Mouse (Mus musculus) neural tube, embryonic 11.5 days (tissue): Measurements from ENCODE around the gene Deaf1. TPM values are rescaled to one million over a fixed set of nuclear protein-coding genes. Genes with fewer than 3 reads are reported as not detected.
A peak's percentile ranks its signal among the peaks of the same experiment; 100 is the strongest.

Experiments used
- ATAC-seq: fragments of 200-750 bp; cut with Nextera tagmentation; 2 replicates; pipeline ENCODE4 v1.8.0; 2017; ENCODE audit warnings: moderate number of reproducible peaks, mild to moderate bottlenecking, moderate TSS enrichment, moderate library complexity; ENCODE audit not compliant: insufficient read depth, low FRiP score, low TSS enrichment
- DNase-seq: peaks from one replicate; pipeline ENCODE4 v3.0.0-alpha.2; 2015; ENCODE audit warnings: low spot score
- H3K27ac ChIP-seq: fragments of 300-500 bp; sonication (generic); 2 replicates; pipeline ENCODE4 v1.5.1; 2014; ENCODE audit warnings: low read depth, mild to moderate bottlenecking, low read length
- H3K27me3 ChIP-seq: fragments of 300-500 bp; sonication (generic); 2 replicates; pipeline ENCODE4 v1.6.1; 2014; ENCODE audit warnings: mild to moderate bottlenecking, low read length, mixed read lengths; ENCODE audit not compliant: control insufficient read depth, insufficient read depth
- H3K36me3 ChIP-seq: fragments of 300-500 bp; sonication (generic); 2 replicates; pipeline ENCODE4 v1.6.1; 2014; ENCODE audit warnings: mild to moderate bottlenecking, low read length, moderate library complexity, mixed read lengths; ENCODE audit not compliant: control insufficient read depth, insufficient read depth
- H3K4me1 ChIP-seq: fragments of 300-500 bp; sonication (generic); 2 replicates; pipeline ENCODE4 v1.6.1; 2014; ENCODE audit warnings: low read length, mixed read lengths; ENCODE audit not compliant: control insufficient read depth, insufficient read depth
- H3K4me2 ChIP-seq: fragments of 300-500 bp; sonication (generic); 2 replicates; pipeline ENCODE4 v1.6.1; 2014; ENCODE audit warnings: low read depth, mild to moderate bottlenecking, moderate library complexity
- H3K4me3 ChIP-seq: fragments of 300-500 bp; sonication (generic); 2 replicates; pipeline ENCODE4 v1.5.1; 2014; ENCODE audit warnings: low read depth, low read length
- H3K9ac ChIP-seq: fragments of 300-500 bp; sonication (generic); 2 replicates; pipeline ENCODE4 v1.6.1; 2014; ENCODE audit warnings: mild to moderate bottlenecking, low read length
- H3K9me3 ChIP-seq: fragments of 300-500 bp; sonication (generic); 2 replicates; pipeline ENCODE4 v1.6.1; 2016; ENCODE audit warnings: low read length; ENCODE audit not compliant: control insufficient read depth
- WGBS: fragments of 180-500 bp; shearing (Covaris S2); extraction: QIAGEN DNeasy Blood & Tissue Kit; methylation state at CpG from one replicate; pipeline ENCODE4 v1.1.7; 2014; 5-methylcytosine and 5-hydroxymethylcytosine counted together
- polyA plus RNA-seq: library from polyadenylated mRNA; unstranded; fragments of >200 nt; fragmentation: Nextera tagmentation; extraction: Ambion mirVana; gene quantifications from 2 replicates; pipeline ENCODE4 v1.2.1, GENCODE M21; 2014

The Deaf1 gene
- polyA plus RNA-seq, 1 experiment from 2014 or later: 90.1 TPM

DNA sequence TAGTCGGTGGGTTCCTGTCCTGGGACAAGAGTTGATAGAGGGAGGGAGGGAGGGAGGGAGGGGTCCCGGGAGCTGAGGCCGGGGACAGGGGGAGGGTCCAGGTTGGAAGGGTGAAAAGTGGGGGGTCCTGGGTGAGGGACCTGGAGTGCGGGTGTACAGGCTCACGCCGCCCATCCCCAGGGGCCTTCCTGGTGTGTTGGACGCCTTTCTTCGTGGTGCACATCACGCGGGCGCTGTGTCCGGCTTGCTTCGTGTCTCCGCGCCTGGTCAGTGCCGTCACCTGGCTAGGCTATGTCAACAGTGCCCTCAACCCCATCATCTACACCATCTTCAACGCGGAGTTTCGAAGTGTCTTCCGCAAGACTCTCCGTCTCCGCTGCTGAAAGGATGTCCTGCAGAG is 33.0 kb downstream of the Deaf1 start:
- ATAC-seq: no peak
- H3K4me2 ChIP-seq: peak overlapping the region; percentile 57
- H3K27ac ChIP-seq: no peak overlapping the region
- peaks cover 15% of the 10 kb centered on the region for H3K4me1 ChIP-seq
- H3K36me3 ChIP-seq: peaks cover 2% of the 10 kb centered on the region; the same call in 1 of the 2 replicates
- H3K9me3 ChIP-seq: no peaks in the 10 kb centered on the region
- no peak overlapping the region for H3K9ac ChIP-seq
- WGBS: 8% methylated on average over 20 of the region's 22 CpGs
- H3K4me3 ChIP-seq: peak overlapping the region; percentile 33
- no peak for DNase-seq
- peaks cover 57% of the 10 kb centered on the region for H3K27me3 ChIP-seq

DNA sequence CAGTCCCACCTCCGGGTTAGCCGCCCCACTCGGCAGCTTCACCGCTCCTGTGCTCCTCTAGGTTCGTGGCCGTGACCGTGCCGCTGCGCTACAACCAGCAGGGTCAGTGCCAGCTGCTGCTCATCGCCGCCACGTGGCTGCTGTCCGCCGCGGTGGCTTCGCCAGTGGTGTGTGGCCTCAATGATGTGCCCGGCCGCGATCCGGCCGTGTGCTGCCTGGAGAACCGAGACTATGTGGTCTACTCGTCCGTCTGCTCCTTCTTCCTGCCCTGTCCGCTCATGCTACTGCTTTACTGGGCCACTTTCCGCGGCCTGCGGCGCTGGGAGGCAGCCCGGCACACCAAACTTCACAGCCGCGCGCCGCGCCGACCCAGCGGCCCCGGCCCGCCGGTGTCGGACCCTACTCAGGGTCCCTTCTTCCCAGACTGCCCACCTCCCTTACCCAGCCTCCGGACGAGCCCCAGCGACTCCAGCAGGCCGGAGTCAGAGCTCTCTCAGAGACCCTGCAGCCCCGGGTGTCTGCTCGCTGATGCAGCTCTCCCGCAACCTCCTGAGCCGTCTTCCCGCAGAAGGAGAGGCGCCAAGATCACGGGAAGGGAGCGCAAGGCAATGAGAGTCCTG is 33.5 kb downstream of the Deaf1 start:
- peak overlapping the region; percentile 26 for H3K9ac ChIP-seq
- H3K4me1 ChIP-seq: peaks cover 15% of the 10 kb centered on the region
- DNase-seq: peak; percentile 66
- no peak overlapping the region for H3K27ac ChIP-seq
- 1% methylated on average over 52 of the region's 53 CpGs for WGBS
- no peaks in the 10 kb centered on the region for H3K9me3 ChIP-seq
- no peaks in the 10 kb centered on the region for H3K36me3 ChIP-seq
- H3K4me3 ChIP-seq: peak overlapping the region; percentile 33
- H3K4me2 ChIP-seq: peak overlapping the region; percentile 57
- peaks cover 57% of the 10 kb centered on the region for H3K27me3 ChIP-seq
- ATAC-seq: peak; percentile 35; the same call in 1 of the 2 replicates

- Histone ChIP-seq H3K27me3 (peaks cover 57% of the 10 kb centered on the region), H3K27ac (no peak overlapping the region), H3K4me2 (peak overlapping the region; percentile 77), H3K9ac (no peak overlapping the region; the same call in 1 of the 2 replicates), H3K4me1 (peaks cover 15% of the 10 kb centered on the region), H3K9me3 (no peaks in the 10 kb centered on the region), H3K4me3 (peak overlapping the region; percentile 49; the same call in 1 of the 2 replicates), H3K36me3 (no peaks in the 10 kb centered on the region)
- DNase-seq (peak; percentile 18), ATAC-seq (no peak)
- WGBS: 31% methylated on average over 15 of the region's 15 CpGs
Observed at GRCm38 (mm10) chr7:141292583-141293388, 34.7 kb downstream of the Deaf1 start.

- no peak for ATAC-seq
Observed at GRCm38 (mm10) chr7:141291921-141292582, 35.4 kb downstream of the Deaf1 start, which contains the start of gene Drd4. TSS of gene Drd4 (plus strand) at chr7:141292006.

DNA sequence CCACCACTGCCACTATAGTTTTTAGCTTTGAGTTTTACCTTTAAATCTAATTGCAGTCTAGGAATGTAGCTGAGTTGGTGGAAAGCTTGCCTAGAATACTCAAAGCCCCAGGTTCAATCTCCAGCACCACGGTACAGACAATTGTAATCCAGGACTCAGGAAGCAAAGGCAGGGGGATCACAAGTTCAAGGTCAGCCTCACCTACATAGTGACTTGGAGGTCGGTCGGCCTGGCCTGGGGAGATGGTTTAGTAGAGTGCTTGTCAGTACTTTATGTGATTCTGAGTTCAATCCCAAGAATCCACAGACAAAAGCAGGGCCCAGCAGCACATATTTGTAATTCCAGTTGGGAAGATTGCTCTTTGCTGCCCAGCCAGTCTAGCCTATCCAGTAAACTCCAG is 39.4 kb downstream of the Deaf1 start:
- peaks cover 4% of the 10 kb centered on the region; the same call in 1 of the 2 replicates for H3K4me1 ChIP-seq
- DNase-seq: no peak
- no peak overlapping the region for H3K4me3 ChIP-seq
- no peaks in the 10 kb centered on the region for H3K36me3 ChIP-seq
- peaks cover 28% of the 10 kb centered on the region for H3K27me3 ChIP-seq
- no peak for ATAC-seq
- no peak overlapping the region for H3K4me2 ChIP-seq
- no peak overlapping the region for H3K27ac ChIP-seq
- H3K9me3 ChIP-seq: no peaks in the 10 kb centered on the region
- 86% methylated on average over 3 of the region's 3 CpGs for WGBS
- H3K9ac ChIP-seq: no peak overlapping the region

More at GRCm38 (mm10) chr7:141291921-141292582, 35.4 kb downstream of the Deaf1 start, which contains the start of gene Drd4:
- Histone ChIP-seq H3K4me2 (peak within 1 kb of the TSS; percentile 77), H3K36me3 (no peaks in the 10 kb centered on the region), H3K4me1 (peaks cover 15% of the 10 kb centered on the region), H3K27ac (no peak within 1 kb of the TSS), H3K27me3 (peaks cover 57% of the 10 kb centered on the region), H3K4me3 (peak within 1 kb of the TSS; percentile 49), H3K9ac (peak within 1 kb of the TSS; percentile 63), H3K9me3 (no peaks in the 10 kb centered on the region)
- WGBS: 2% methylated on average over 40 of the region's 46 CpGs
- DNase-seq: peak; percentile 53

DNA sequence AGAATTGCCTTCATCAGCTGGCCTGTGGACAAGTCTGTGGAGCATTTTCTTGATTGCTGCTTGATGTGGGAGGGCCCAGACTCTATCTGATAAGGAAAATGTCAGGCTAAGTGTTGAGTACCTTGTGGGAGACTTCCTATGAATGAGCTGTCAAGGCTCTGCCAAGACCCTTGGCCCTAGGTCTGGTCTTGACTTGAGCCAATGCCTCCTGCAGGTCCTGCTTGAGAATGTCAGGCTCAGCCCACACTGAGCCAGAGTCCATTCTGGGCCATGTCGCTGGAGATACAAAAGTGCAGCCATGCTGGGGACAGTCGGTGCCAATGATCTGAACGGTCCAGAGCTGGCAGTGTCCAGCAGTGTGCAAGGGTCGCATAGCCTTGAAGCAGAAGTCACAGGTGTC is 44.7 kb downstream of the Deaf1 start:
- Histone ChIP-seq H3K9me3 (no peaks in the 10 kb centered on the region), H3K27ac (no peak overlapping the region), H3K27me3 (0 out of 2 replicates have a peak, but pooled peaks cover 2% of the 10 kb centered on the region), H3K4me2 (no peak overlapping the region), H3K4me3 (no peak overlapping the region), H3K36me3 (no peaks in the 10 kb centered on the region), H3K9ac (no peak overlapping the region), H3K4me1 (0 out of 2 replicates have a peak, but pooled peaks cover 3% of the 10 kb centered on the region)
- DNase-seq (no peak), ATAC-seq (no peak)
- WGBS: 82% methylated on average over 4 of the region's 4 CpGs

- no peak overlapping the region for H3K9ac ChIP-seq
- H3K4me3 ChIP-seq: no peak overlapping the region
- 68% methylated on average over 6 of the region's 6 CpGs for WGBS
- 0 out of 2 replicates have a peak, but pooled peaks cover 2% of the 10 kb centered on the region for H3K27me3 ChIP-seq
- no peaks in the 10 kb centered on the region for H3K36me3 ChIP-seq
- no peak overlapping the region for H3K27ac ChIP-seq
- ATAC-seq (no peak), DNase-seq (no peak)
- no peaks in the 10 kb centered on the region for H3K9me3 ChIP-seq
- H3K4me1 ChIP-seq: 0 out of 2 replicates have a peak, but pooled peaks cover 3% of the 10 kb centered on the region
- no peak overlapping the region for H3K4me2 ChIP-seq
Observed at GRCm38 (mm10) chr7:141281442-141281841, 46.0 kb downstream of the Deaf1 start.

- 1% methylated on average over 46 of the region's 46 CpGs for WGBS
Observed at GRCm38 (mm10) chr7:141278766-141279590, 48.5 kb downstream of the Deaf1 start, which contains the start of gene Sct. TSS of gene Sct (minus strand) at chr7:141279133.

More at GRCm38 (mm10) chr7:141278766-141279590, 48.5 kb downstream of the Deaf1 start, which contains the start of gene Sct:
- peak within 1 kb of the TSS; percentile 86 for H3K4me2 ChIP-seq
- ATAC-seq (peak; percentile 67; the same call in 1 of the 2 replicates), DNase-seq (peak; percentile 70)
- peak within 1 kb of the TSS; percentile 37 for H3K4me3 ChIP-seq
- H3K36me3 ChIP-seq: no peaks in the 10 kb centered on the region
- no peak within 1 kb of the TSS for H3K27ac ChIP-seq
- no peaks in the 10 kb centered on the region for H3K9me3 ChIP-seq
- H3K4me1 ChIP-seq: 0 out of 2 replicates have a peak, but pooled peaks cover 3% of the 10 kb centered on the region
- H3K9ac ChIP-seq: peak within 1 kb of the TSS; percentile 60
- 0 out of 2 replicates have a peak, but pooled peaks cover 2% of the 10 kb centered on the region for H3K27me3 ChIP-seq
